11 mouse cellular contexts compared by ENCODE assay signal in the genomic region with DNA sequence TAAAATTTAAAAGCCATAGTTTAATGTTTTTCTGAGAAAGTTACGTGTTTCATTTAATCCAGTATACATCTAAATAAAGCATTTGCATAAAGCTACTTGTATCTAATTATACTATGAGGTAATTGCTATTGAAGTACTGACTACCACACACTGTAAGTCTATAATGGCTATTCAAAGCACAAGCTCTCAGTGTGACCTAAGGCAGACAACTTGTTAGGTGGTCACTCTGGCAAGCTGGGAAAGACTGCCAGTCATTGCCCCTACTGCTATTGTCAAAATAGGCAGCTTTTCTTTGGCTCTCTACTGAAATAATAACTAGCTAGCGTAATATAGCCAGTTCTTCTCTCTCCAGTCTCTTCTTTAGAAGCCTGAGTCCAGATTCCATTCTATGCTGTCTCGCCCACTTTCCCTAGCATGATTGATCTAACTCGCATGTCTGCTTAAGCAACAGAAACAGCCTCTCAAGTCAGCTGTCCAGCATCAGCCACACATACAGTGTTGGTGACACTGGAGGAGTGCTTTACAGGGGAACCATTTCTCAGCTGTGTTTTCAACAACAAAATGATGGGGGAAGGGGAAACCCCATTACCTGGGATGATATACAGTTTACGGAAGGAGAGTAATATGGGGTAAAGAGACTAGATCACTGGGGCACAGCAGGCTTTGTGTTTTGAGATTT. TPM values are rescaled to one million over a fixed set of nuclear protein-coding genes. Genes with fewer than 3 reads are reported as not detected.
DNase-seq lines count a peak whose midpoint lies in the region; ATAC-seq and TF ChIP-seq lines count a peak whose summit lies in the region.
"Had no signal": no experiment of that assay in that cellular context is flagged by ENCODE, and none has a peak within 500 bp of the region (broad histone marks: within the 10 kb centered on the region; RNA-seq: fewer than 3 reads in every experiment).

No protein-coding gene starts in this region.

- no peak overlapping the region for H3K4me2 ChIP-seq in kidney, postnatal 0 days (ENCODE audit: low read length)
- no peak overlapping the region for H3K4me2 ChIP-seq in hindbrain, embryonic 14.5 days (replicated peaks)

- peaks cover under 1% of the 10 kb centered on the region; the same call in 1 of the 2 replicates for H3K4me1 ChIP-seq in heart, adult 2 months (ENCODE audit: control insufficient read depth, insufficient read depth, low read length)
- peaks cover 3% of the 10 kb centered on the region; the same call in 1 of the 2 replicates for H3K4me1 ChIP-seq in kidney, postnatal 0 days (replicated peaks; ENCODE audit: insufficient read depth, low read length)
- H3K4me1 ChIP-seq in hindbrain, embryonic 14.5 days (replicated peaks; ENCODE audit: control insufficient read depth, insufficient read depth, low read length), result peaks cover 9% of the 10 kb centered on the region; the same call in 1 of the 2 replicates

- H3K36me3 ChIP-seq in heart, adult 2 months (ENCODE audit: control insufficient read depth, insufficient read depth, low read length), result no peaks in the 10 kb centered on the region
- no peaks in the 10 kb centered on the region for H3K36me3 ChIP-seq in kidney, postnatal 0 days (ENCODE audit: insufficient read depth, low read length)
- no peaks in the 10 kb centered on the region for H3K36me3 ChIP-seq in hindbrain, embryonic 14.5 days (replicated peaks; ENCODE audit: control insufficient read depth, insufficient read depth)

- WGBS in heart, adult 2 months, result 90% methylated on average over 5 of the region's 5 CpGs
- WGBS in kidney, postnatal 0 days, result 54% methylated on average over 5 of the region's 5 CpGs
- 55% methylated on average over 5 of the region's 5 CpGs for WGBS in hindbrain, embryonic 14.5 days

- DNase-seq in heart, adult 11 months, result peak; percentile 48
- DNase-seq in heart, adult 2 months, result no peak
- peak; percentile 82 for DNase-seq in kidney, postnatal 0 days (ENCODE audit: low spot score)
- DNase-seq in kidney, adult 11 months, result no peak
- no peak for DNase-seq in hindbrain, embryonic 14.5 days (ENCODE audit: low spot score)
- DNase-seq in lung, postnatal 36 days, result peak; percentile 72
- no peak for DNase-seq in adrenal gland, postnatal 36 days
- DNase-seq in left cerebral cortex, postnatal 14 days (ENCODE audit: low spot score in 2 of 2), result no peak
- DNase-seq: heart, postnatal 14 days; retina, postnatal 1 day had no signal

- H3K9ac ChIP-seq in heart, adult 2 months (ENCODE audit: low read depth, low read length), result no peak overlapping the region
- no peak overlapping the region for H3K9ac ChIP-seq in kidney, postnatal 0 days (ENCODE audit: low read depth, low read length)
- H3K9ac ChIP-seq in hindbrain, embryonic 14.5 days, result no peak overlapping the region

- TF ChIP-seq POLR2A in heart, adult 2 months (IDR thresholded peaks at IDR 0.05; ENCODE audit: insufficient read depth, low read depth, low read length), result no peak

- no peaks in the 10 kb centered on the region for H3K27me3 ChIP-seq in heart, adult 2 months (ENCODE audit: control insufficient read depth, insufficient read depth, low read length)
- no peaks in the 10 kb centered on the region for H3K27me3 ChIP-seq in kidney, postnatal 0 days (ENCODE audit: insufficient read depth, low read length)
- H3K27me3 ChIP-seq in hindbrain, embryonic 14.5 days (ENCODE audit: control insufficient read depth, insufficient read depth, low read length), result no peaks in the 10 kb centered on the region

- no peak overlapping the region for H3K4me3 ChIP-seq in heart, adult 2 months
- H3K4me3 ChIP-seq in kidney, postnatal 0 days (replicated peaks; ENCODE audit: low read depth, low read length), result no peak overlapping the region
- H3K4me3 ChIP-seq in hindbrain, embryonic 14.5 days (replicated peaks; ENCODE audit: low read length), result no peak overlapping the region

- peak; percentile 71 for ATAC-seq in kidney, postnatal 0 days (replicated peaks; ENCODE audit: low FRiP score, low read depth)
- no peak for ATAC-seq in hindbrain, embryonic 14.5 days (ENCODE audit: low FRiP score)

- no peaks in the 10 kb centered on the region for H3K9me3 ChIP-seq in kidney, postnatal 0 days (replicated peaks; ENCODE audit: low read length)
- no peaks in the 10 kb centered on the region for H3K9me3 ChIP-seq in hindbrain, embryonic 14.5 days (ENCODE audit: control insufficient read depth, low read length)

- no peak for TF ChIP-seq EP300 in heart, adult 2 months (IDR thresholded peaks at IDR 0.05; ENCODE audit: insufficient read depth, low read depth, low read length)

- no peak overlapping the region for H3K27ac ChIP-seq in heart, adult 2 months
- H3K27ac ChIP-seq in kidney, postnatal 0 days, result peak overlapping the region; percentile 8
- H3K27ac ChIP-seq in hindbrain, embryonic 14.5 days, result peak overlapping the region; percentile 12; the same call in 1 of the 2 replicates
- H3K27ac ChIP-seq: macrophage had no signal

- TF ChIP-seq CTCF in heart, adult 2 months (IDR thresholded peaks at IDR 0.05), result no peak
- TF ChIP-seq CTCF in kidney, postnatal 0 days (IDR thresholded peaks at IDR 0.05; ENCODE audit: low read depth), result no peak

- no peaks in the 10 kb centered on the region; the same call in 1 of the 2 replicates for H3K79me2 ChIP-seq in heart, adult 2 months (replicated peaks; ENCODE audit: control insufficient read depth, insufficient read depth, low read length)

- intact Hi-C loops in heart, adult 2 months (cut with DNase I), result no loop called here
- intact Hi-C loops in left cerebral cortex, postnatal 14 days (cut with DNase I), result no loop called here

RNA-seq across cellular contexts. Expression of a gene that starts 37.3 kb away (rescaled TPM):
- 10 to 100 TPM; 14.1 to 16.4 TPM for total RNA-seq in heart, adult 2 months (2021)
- polyA plus RNA-seq in heart, adult 2 months (2012; rRNA removed), result 20.5 and 24.2 TPM in 2 replicates
- 19.6 and 20.9 TPM in 2 replicates for polyA plus RNA-seq in kidney, postnatal 0 days (2015; fragmentation: Nextera tagmentation; extraction: Ambion mirVana)
- polyA plus RNA-seq in hindbrain, embryonic 14.5 days (2014; fragmentation: Nextera tagmentation; extraction: Ambion mirVana), result 27.4 and 28.4 TPM in 2 replicates
- total RNA-seq in adrenal gland, postnatal 36 days (2021), result 10 to 100 TPM; 17.5 to 19.6 TPM
- total RNA-seq in left cerebral cortex, postnatal 14 days (2021), result 10 to 100 TPM; 34.1 to 34.8 TPM

RNA-seq across cellular contexts. Expression of a gene that starts 39.4 kb away (rescaled TPM):
- 10 to 100 TPM; 18.6 to 20.7 TPM for total RNA-seq in heart, adult 2 months (2021)
- 3.6 and 8.7 TPM in 2 replicates for polyA plus RNA-seq in heart, adult 2 months (2012; rRNA removed)
- 25.5 and 25.6 TPM in 2 replicates for polyA plus RNA-seq in kidney, postnatal 0 days (2015; fragmentation: Nextera tagmentation; extraction: Ambion mirVana)
- polyA plus RNA-seq in hindbrain, embryonic 14.5 days (2014; fragmentation: Nextera tagmentation; extraction: Ambion mirVana), result 7.8 and 9.0 TPM in 2 replicates
- 10 to 100 TPM; 24.3 to 34.8 TPM for total RNA-seq in adrenal gland, postnatal 36 days (2021)
- 1 to 10 TPM; 7.8 to 9.7 TPM for total RNA-seq in left cerebral cortex, postnatal 14 days (2021)

Comparison
In these comparisons a context has a peak if more than half of its experiments do, and no peak if none do; other contexts are left out.
1. DNase-seq: peak in heart, adult 11 months (single experiment), kidney, postnatal 0 days (single experiment) and lung, postnatal 36 days (single experiment); none in heart, adult 2 months (0 of 2), kidney, adult 11 months (single experiment), hindbrain, embryonic 14.5 days (single experiment), adrenal gland, postnatal 36 days (0 of 2) and left cerebral cortex, postnatal 14 days (0 of 2).